Mouse (Mus musculus) small intestine, adult 2 months (tissue): ENCODE measurements around the gene Gm44965. TPM values are rescaled to one million over a fixed set of nuclear protein-coding genes. Genes with fewer than 3 reads are reported as not detected.

Experiments
- H3K27ac ChIP-seq: fragments of 200-500 bp; 2 replicates; pipeline ENCODE4 v1.5.1; 2012; ENCODE audit warnings: low read depth, low read length, control low read depth, inconsistent platforms; ENCODE audit not compliant: insufficient read depth
- H3K27me3 ChIP-seq: fragments of 200-500 bp; 2 replicates; pipeline ENCODE4 v1.6.1; 2012; ENCODE audit warnings: mild to moderate bottlenecking, moderate library complexity, low read length, inconsistent platforms; ENCODE audit not compliant: control insufficient read depth, insufficient read depth
- H3K36me3 ChIP-seq: fragments of 200-500 bp; 2 replicates; pipeline ENCODE4 v1.6.1; 2012; ENCODE audit warnings: mild to moderate bottlenecking, low read length, control low read depth, inconsistent platforms; ENCODE audit not compliant: control insufficient read depth, insufficient read depth
- H3K4me1 ChIP-seq: fragments of 200-500 bp; 2 replicates; pipeline ENCODE4 v1.6.1; 2012; ENCODE audit warnings: low read length, inconsistent platforms, mixed read lengths; ENCODE audit not compliant: control insufficient read depth, insufficient read depth, insufficient read length
- H3K4me3 ChIP-seq: fragments of 200-500 bp; 2 replicates; pipeline ENCODE4 v1.5.1; 2012; ENCODE audit warnings: low read depth, mild to moderate bottlenecking, control low read depth, inconsistent platforms, low read length, moderate library complexity
- CTCF ChIP-seq: fragments of 200-500 bp; IDR thresholded peaks from 2 replicates; pipeline ENCODE4 v1.5.1; 2012; ENCODE audit warnings: low read depth, mild to moderate bottlenecking, control low read depth, inconsistent platforms, low read length, moderate library complexity, mixed read lengths; ENCODE audit not compliant: insufficient replicate concordance, insufficient read length; ENCODE audit errors: extremely low read depth
- POLR2A ChIP-seq: fragments of 200-500 bp; IDR thresholded peaks from 2 replicates; pipeline ENCODE4 v1.6.1; 2012; ENCODE audit warnings: low read depth, mild to moderate bottlenecking, control low read depth, inconsistent platforms, low read length, moderate library complexity
- WGBS: fragments of 180-500 bp; shearing (Covaris S2); methylation state at CpG from one replicate; pipeline ENCODE4 v1.1.7; 2018; 5-methylcytosine and 5-hydroxymethylcytosine counted together
- polyA plus RNA-seq: library from polyadenylated mRNA; depleted of rRNA; stranded (reverse); fragments of >200 nt; gene quantifications from 2 replicates; pipeline ENCODE4 v1.2.3, GENCODE M21; 2012

Gene Gm44965
- polyA plus RNA-seq, 1 experiment: not detected

DNA sequence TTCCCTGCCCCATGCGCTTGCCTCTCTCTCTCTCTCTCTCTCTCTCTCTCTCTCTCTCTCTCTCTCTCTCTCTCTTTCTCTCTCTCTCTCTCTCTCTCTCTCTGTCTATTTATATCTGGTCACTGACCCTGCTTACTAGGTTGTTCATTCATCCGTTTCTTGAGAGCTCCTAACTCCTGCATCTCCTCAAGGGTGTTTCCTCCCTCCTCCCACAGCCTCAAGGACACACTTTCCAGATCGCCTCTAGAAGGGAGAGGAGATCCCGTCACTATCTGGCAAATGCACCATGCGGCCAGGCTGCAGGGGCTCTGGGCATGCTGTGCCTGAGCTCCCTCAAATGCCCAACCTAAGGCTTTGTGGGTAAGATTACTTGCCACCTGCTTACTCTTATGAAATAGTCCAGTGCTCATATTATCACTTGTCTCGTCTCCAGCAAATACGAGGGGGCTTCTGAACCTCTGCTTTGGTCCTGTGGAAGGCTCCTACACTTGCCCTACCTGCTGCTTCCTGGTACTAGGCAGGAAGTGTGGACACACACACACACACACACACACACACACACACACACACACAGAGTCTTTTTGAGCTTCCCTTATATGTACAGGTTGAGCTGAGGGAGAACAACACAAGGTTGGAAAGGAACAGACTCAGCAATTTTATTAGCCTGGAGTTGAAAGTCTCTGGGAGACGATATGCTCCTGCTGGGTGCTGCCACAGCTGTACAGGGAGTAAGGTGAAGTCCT is 24.5 kb upstream of the Gm44965 start:
- 55% methylated on average over 8 of the region's 8 CpGs for WGBS
- Histone ChIP-seq H3K27me3 (no peaks in the 10 kb centered on the region), H3K4me1 (peaks cover 23% of the 10 kb centered on the region), H3K27ac (peak overlapping the region; percentile 9; the same call in 1 of the 2 replicates), H3K36me3 (no peaks in the 10 kb centered on the region), H3K4me3 (peak overlapping the region; percentile 10; the same call in 1 of the 2 replicates)
- no peak for TF ChIP-seq CTCF
- no peak for TF ChIP-seq POLR2A

DNA sequence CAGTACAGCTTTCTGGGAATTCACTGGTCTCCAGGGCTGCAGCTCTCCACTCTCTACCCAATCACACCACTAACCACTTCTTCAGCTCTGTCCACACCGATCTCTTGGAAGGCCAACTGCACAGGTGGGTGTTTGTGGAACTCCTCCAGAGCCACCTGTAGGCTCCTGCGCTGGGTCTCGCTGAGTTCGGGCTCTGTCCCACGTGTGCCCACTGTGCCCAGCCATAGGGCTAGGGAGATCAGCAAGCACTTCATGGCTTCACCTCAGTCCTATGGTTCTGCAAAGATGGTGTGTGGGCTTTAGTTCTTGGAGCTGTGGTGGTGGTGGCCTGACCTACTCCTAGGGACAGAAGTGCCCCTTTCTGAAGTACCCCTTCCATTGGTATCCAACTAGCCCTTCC is 21.7 kb upstream of the Gm44965 start:
- TF ChIP-seq POLR2A (no peak), CTCF (no peak)
- Histone ChIP-seq H3K4me3 (peak overlapping the region; percentile 56), H3K4me1 (peaks cover 9% of the 10 kb centered on the region), H3K27me3 (no peaks in the 10 kb centered on the region), H3K27ac (peak overlapping the region; percentile 78), H3K36me3 (no peaks in the 10 kb centered on the region)
- 91% methylated on average over 5 of the region's 5 CpGs for WGBS

DNA sequence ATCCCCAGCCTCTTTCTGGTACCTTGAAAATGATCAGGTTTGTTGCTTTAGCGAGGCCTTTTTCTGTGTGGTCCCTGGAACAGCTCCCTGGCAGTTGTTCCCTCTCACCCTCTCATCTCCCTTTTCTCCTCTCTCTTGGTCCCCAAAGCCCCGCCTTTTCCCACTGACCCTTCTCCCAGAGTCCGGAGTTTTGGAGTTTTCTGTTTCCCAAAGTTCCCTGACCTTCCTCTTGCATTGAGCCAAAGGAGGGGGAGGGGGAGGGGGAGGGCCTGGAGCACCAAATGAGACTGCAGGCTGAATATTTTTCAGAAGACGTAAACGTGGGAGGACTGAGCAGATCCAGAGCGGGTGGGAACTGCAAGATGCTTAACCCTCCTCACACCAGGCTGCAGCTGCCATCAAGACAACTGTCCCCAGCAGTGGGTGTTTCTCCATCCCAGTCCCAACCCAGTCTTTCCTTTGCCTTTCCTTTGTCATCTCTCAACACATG is 21.1 kb upstream of the Gm44965 start, which contains the start of gene Rarres2:
Gene Rarres2 (minus strand): TSS at position 218 of the 490 bp plus-strand sequence.
- WGBS: 48% methylated on average over 6 of the region's 6 CpGs
- TF ChIP-seq POLR2A (peak; percentile 35; the same call in 1 of the 2 replicates), CTCF (no peak)
- no peaks in the 10 kb centered on the region for H3K27me3 ChIP-seq

DNA sequence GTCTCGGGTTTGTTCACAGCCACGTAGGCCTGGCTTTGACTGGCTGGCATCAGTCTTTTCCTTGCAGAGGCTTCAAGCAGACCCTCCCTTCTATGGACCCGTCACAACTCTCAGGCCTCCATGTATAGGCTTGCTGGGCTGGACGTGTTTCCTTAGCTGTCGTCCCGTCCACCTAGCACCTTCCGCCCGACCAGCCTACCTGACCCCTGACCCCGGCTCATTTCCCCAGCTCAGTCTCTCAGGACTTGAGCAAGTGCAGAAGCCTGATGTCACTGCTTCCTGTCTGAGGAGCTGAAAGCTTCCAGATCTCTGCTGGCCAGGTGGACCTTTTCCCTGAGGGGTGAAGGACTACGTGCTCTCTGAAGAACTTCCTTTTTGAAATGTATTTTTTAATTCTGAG is 20.5 kb upstream of the Gm44965 start:
- H3K27me3 ChIP-seq: no peaks in the 10 kb centered on the region
- WGBS: 76% methylated on average over 10 of the region's 10 CpGs
- H3K4me1 ChIP-seq: peaks cover 6% of the 10 kb centered on the region
- H3K4me3 ChIP-seq: no peak overlapping the region
- no peak overlapping the region for H3K27ac ChIP-seq
- no peak for TF ChIP-seq CTCF
- no peak for TF ChIP-seq POLR2A
- no peaks in the 10 kb centered on the region for H3K36me3 ChIP-seq

More for the DNA sequence above, 21.1 kb upstream of the Gm44965 start, which contains the start of gene Rarres2:
- peak within 1 kb of the TSS; percentile 56 for H3K4me3 ChIP-seq
- peaks cover 8% of the 10 kb centered on the region for H3K4me1 ChIP-seq
- no peaks in the 10 kb centered on the region for H3K36me3 ChIP-seq
- peak within 1 kb of the TSS; percentile 78 for H3K27ac ChIP-seq

DNA sequence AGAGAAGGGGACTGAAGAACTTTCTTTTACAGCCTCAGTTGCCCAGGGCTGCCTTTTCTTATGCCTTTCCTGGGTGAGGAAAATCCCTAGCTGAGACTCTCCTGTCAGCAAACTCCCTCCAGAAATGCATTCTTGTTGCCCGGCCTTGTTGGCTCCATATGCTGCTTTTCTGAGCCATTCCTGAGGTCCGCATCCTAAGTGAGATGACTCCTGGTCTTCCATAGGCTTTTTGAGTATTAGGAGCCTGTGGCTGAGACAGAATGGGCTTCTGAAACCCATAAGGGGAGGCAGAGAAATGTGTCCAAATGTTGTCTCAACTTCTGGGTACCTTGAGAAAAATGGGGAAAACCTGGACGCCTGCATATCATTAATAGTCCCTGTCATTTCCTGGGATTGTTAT is 19.8 kb upstream of the Gm44965 start:
- Histone ChIP-seq H3K27ac (no peak overlapping the region), H3K4me1 (no peaks in the 10 kb centered on the region; the same call in 1 of the 2 replicates), H3K27me3 (no peaks in the 10 kb centered on the region), H3K36me3 (no peaks in the 10 kb centered on the region), H3K4me3 (no peak overlapping the region)
- WGBS: 70% methylated on average over 3 of the region's 3 CpGs
- no peak for TF ChIP-seq CTCF
- no peak for TF ChIP-seq POLR2A

DNA sequence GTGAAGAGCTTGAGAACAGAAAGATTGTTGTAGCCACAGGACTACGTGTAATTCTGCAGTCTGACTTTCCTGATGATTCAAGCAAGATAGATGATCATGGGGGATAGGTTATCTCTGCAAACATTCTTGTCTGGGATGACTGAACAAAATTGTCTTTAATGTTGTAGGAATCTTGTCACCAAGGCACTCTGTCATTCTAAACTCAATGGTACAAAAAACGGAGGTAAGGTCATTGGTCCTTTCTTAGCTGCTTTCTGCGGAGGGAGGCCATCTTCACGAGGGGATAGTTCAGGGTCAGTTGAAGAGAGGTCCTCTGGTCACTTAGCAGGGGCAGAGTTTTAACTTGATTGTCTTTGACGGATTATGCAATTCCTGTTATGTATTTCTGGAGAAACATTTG is 15.0 kb upstream of the Gm44965 start:
- H3K27ac ChIP-seq: peak overlapping the region; percentile 85; the same call in 1 of the 2 replicates
- 41% methylated on average over 5 of the region's 5 CpGs for WGBS
- TF ChIP-seq POLR2A (no peak), CTCF (no peak)
- no peaks in the 10 kb centered on the region for H3K27me3 ChIP-seq
- H3K4me3 ChIP-seq: no peak overlapping the region
- H3K36me3 ChIP-seq: no peaks in the 10 kb centered on the region
- no peaks in the 10 kb centered on the region for H3K4me1 ChIP-seq

DNA sequence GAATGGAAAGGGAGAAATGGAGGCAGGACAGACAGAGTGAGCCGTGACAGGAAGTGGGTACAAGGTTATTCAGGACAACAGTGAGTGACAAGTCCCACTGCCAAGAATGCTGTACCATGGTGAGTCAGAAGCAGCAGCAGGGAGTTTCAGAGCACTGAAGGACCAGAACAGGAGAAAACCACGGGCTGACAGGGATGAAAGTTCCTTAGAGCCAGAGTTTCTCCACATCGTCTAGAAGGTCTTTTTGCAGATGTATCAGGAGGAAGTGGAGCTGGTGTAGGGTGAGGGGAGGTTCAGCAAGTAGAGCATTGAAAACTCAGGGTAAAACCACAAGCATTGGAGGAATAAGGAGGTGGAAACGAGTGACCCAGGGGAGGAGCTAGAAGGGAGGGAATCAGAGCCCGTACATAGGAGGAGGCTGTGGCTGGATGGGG is 14.5 kb upstream of the Gm44965 start:
- Histone ChIP-seq H3K4me3 (no peak overlapping the region), H3K27ac (peak overlapping the region; percentile 85), H3K27me3 (no peaks in the 10 kb centered on the region), H3K36me3 (no peaks in the 10 kb centered on the region), H3K4me1 (no peaks in the 10 kb centered on the region)
- WGBS: 17% methylated on average over 5 of the region's 5 CpGs
- TF ChIP-seq POLR2A (no peak), CTCF (no peak)
